Mouse (Mus musculus) forebrain, embryonic 16.5 days (tissue): Measurements from ENCODE around the gene Gm5475. TPM values are rescaled to one million over a fixed set of nuclear protein-coding genes. Genes with fewer than 3 reads are reported as not detected.
"Not testable (repeated sequence)": the region's sequence is repeated elsewhere in the genome, so short reads cannot be mapped to it uniquely, and the experiment has no call there.

Experiments used
- ATAC-seq: fragments of 200-750 bp; cut with Nextera tagmentation; 2 replicates; pipeline ENCODE4 v1.8.0; 2017; ENCODE audit warnings: mild to moderate bottlenecking, moderate library complexity
- H3K27ac ChIP-seq: fragments of 300-500 bp; sonication (generic); 2 replicates; pipeline ENCODE4 v1.5.1; 2014; ENCODE audit warnings: low read length, control low read depth
- H3K27me3 ChIP-seq: fragments of 300-500 bp; sonication (generic); replicated peaks from 2 replicates; pipeline ENCODE4 v1.6.1; 2014; ENCODE audit warnings: low read length; ENCODE audit not compliant: control insufficient read depth, insufficient read depth
- H3K36me3 ChIP-seq: fragments of 300-500 bp; sonication (generic); 2 replicates; pipeline ENCODE4 v1.6.1; 2014; ENCODE audit not compliant: control insufficient read depth, insufficient read depth
- H3K4me1 ChIP-seq: fragments of 300-500 bp; sonication (generic); replicated peaks from 2 replicates; pipeline ENCODE4 v1.6.1; 2014; ENCODE audit warnings: low read length; ENCODE audit not compliant: control insufficient read depth, insufficient read depth
- H3K4me2 ChIP-seq: fragments of 300-500 bp; sonication (generic); 2 replicates; pipeline ENCODE4 v1.6.1; 2014; ENCODE audit warnings: mild to moderate bottlenecking, low read length, control low read depth
- H3K4me3 ChIP-seq: fragments of 300-500 bp; sonication (generic); replicated peaks from 2 replicates; pipeline ENCODE4 v1.5.1; 2014; ENCODE audit warnings: mild to moderate bottlenecking, low read length, control low read depth
- H3K9ac ChIP-seq: fragments of 300-500 bp; sonication (generic); replicated peaks from 2 replicates; pipeline ENCODE4 v1.6.1; 2014; ENCODE audit warnings: low read depth, low read length, control low read depth
- H3K9me3 ChIP-seq: fragments of 300-500 bp; sonication (generic); 2 replicates; pipeline ENCODE4 v1.6.1; 2016; ENCODE audit warnings: low read length; ENCODE audit not compliant: control insufficient read depth
- WGBS: fragments of 180-500 bp; shearing (Covaris S2); extraction: QIAGEN DNeasy Blood & Tissue Kit; methylation state at CpG from one replicate; pipeline ENCODE4 v1.1.7; 2014; 5-methylcytosine and 5-hydroxymethylcytosine counted together
- polyA plus RNA-seq: library from polyadenylated mRNA; unstranded; fragments of >200 nt; fragmentation: Nextera tagmentation; extraction: Ambion mirVana; gene quantifications from 2 replicates; pipeline ENCODE4 v1.2.1, GENCODE M21; 2015

The Gm5475 gene
- 0.09 TPM in 2 replicates for polyA plus RNA-seq

- WGBS = 23% methylated on average over 3 of the region's 3 CpGs
- H3K4me1 ChIP-seq = peaks cover 27% of the 10 kb centered on the region
- H3K4me2 ChIP-seq = peak within 1 kb of the TSS; percentile 74
- H3K36me3 ChIP-seq, H3K9me3 ChIP-seq, H3K27ac ChIP-seq, ATAC-seq: not testable (repeated sequence)
- H3K27me3 ChIP-seq = peaks cover 27% of the 10 kb centered on the region
- H3K4me3 ChIP-seq = peak within 1 kb of the TSS; percentile 88
- peak within 1 kb of the TSS; percentile 85 for H3K9ac ChIP-seq
Observed at GRCm38 (mm10) chr15:100421758-100422197, at the start of gene Gm5475. Gene Gm5475 (plus strand): TSS chr15:100422147.

- WGBS = 38% methylated on average over 5 of the region's 5 CpGs
- Histone ChIP-seq H3K36me3 (no peaks in the 10 kb centered on the region), H3K9ac (no peak overlapping the region), H3K27ac (no peak overlapping the region), H3K4me2 (no peak overlapping the region), H3K4me3 (no peak overlapping the region), H3K27me3 (no peaks in the 10 kb centered on the region), H3K9me3 (no peaks in the 10 kb centered on the region), H3K4me1 (no peaks in the 10 kb centered on the region)
- ATAC-seq = no peak
Observed at GRCm38 (mm10) chr15:100375066-100375465, 46.9 kb upstream of the Gm5475 start.

- not testable (repeated sequence) for H3K27me3 ChIP-seq, H3K4me1 ChIP-seq, H3K4me2 ChIP-seq, H3K9me3 ChIP-seq, H3K27ac ChIP-seq, H3K4me3 ChIP-seq, H3K9ac ChIP-seq, H3K36me3 ChIP-seq
- WGBS = 17% methylated on average over 3 of the region's 9 CpGs
- peak; percentile 62; the same call in 1 of the 2 replicates for ATAC-seq
Observed at GRCm38 (mm10) chr15:100377847-100378505, 44.0 kb upstream of the Gm5475 start.

- Histone ChIP-seq H3K4me2 (no peak overlapping the region), H3K27ac (no peak overlapping the region), H3K4me3 (no peak overlapping the region), H3K4me1 (no peaks in the 10 kb centered on the region), H3K9me3 (no peaks in the 10 kb centered on the region), H3K9ac (no peak overlapping the region), H3K27me3 (no peaks in the 10 kb centered on the region), H3K36me3 (no peaks in the 10 kb centered on the region)
- 91% methylated on average over 8 of the region's 8 CpGs for WGBS
- no peak for ATAC-seq
Observed at GRCm38 (mm10) chr15:100379658-100380057, 42.3 kb upstream of the Gm5475 start.

GRCm38 (mm10) chr15:100380104-100380503 lies 41.8 kb upstream of the Gm5475 start:
- no peak overlapping the region for H3K4me3 ChIP-seq
- 75% methylated on average over 2 of the region's 2 CpGs for WGBS
- no peak for ATAC-seq
- no peak overlapping the region for H3K27ac ChIP-seq
- H3K4me1 ChIP-seq = no peaks in the 10 kb centered on the region
- H3K4me2 ChIP-seq = no peak overlapping the region
- H3K27me3 ChIP-seq = no peaks in the 10 kb centered on the region
- no peak overlapping the region for H3K9ac ChIP-seq
- H3K36me3 ChIP-seq = no peaks in the 10 kb centered on the region
- H3K9me3 ChIP-seq = no peaks in the 10 kb centered on the region

- no peaks in the 10 kb centered on the region for H3K9me3 ChIP-seq
- ATAC-seq = no peak
- no peak overlapping the region for H3K9ac ChIP-seq
- WGBS = 91% methylated on average over 9 of the region's 9 CpGs
- H3K4me1 ChIP-seq = no peaks in the 10 kb centered on the region
- no peak overlapping the region for H3K4me3 ChIP-seq
- no peak overlapping the region for H3K4me2 ChIP-seq
- H3K27me3 ChIP-seq = no peaks in the 10 kb centered on the region
- no peak overlapping the region for H3K27ac ChIP-seq
- H3K36me3 ChIP-seq = no peaks in the 10 kb centered on the region
Observed at GRCm38 (mm10) chr15:100385705-100386104, 36.2 kb upstream of the Gm5475 start.

- Histone ChIP-seq H3K9me3 (no peaks in the 10 kb centered on the region), H3K4me1 (no peaks in the 10 kb centered on the region), H3K9ac (no peak overlapping the region), H3K36me3 (no peaks in the 10 kb centered on the region), H3K4me3 (no peak overlapping the region), H3K27ac (no peak overlapping the region), H3K4me2 (no peak overlapping the region), H3K27me3 (no peaks in the 10 kb centered on the region)
- WGBS = 93% methylated on average over 17 of the region's 17 CpGs
- no peak for ATAC-seq
Observed at GRCm38 (mm10) chr15:100387544-100388223, 34.3 kb upstream of the Gm5475 start.

GRCm38 (mm10) chr15:100388224-100388835 lies 33.6 kb upstream of the Gm5475 start:
- Histone ChIP-seq H3K9me3 (no peaks in the 10 kb centered on the region), H3K27ac (no peak overlapping the region), H3K27me3 (no peaks in the 10 kb centered on the region), H3K4me2 (no peak overlapping the region), H3K4me1 (no peaks in the 10 kb centered on the region), H3K36me3 (no peaks in the 10 kb centered on the region; the same call in 1 of the 2 replicates), H3K9ac (no peak overlapping the region), H3K4me3 (no peak overlapping the region)
- ATAC-seq = no peak
- 92% methylated on average over 16 of the region's 16 CpGs for WGBS

- no peaks in the 10 kb centered on the region for H3K27me3 ChIP-seq
- H3K4me2 ChIP-seq = no peak overlapping the region
- WGBS = 58% methylated on average over 9 of the region's 9 CpGs
- no peaks in the 10 kb centered on the region; the same call in 1 of the 2 replicates for H3K36me3 ChIP-seq
- no peaks in the 10 kb centered on the region for H3K4me1 ChIP-seq
- no peaks in the 10 kb centered on the region for H3K9me3 ChIP-seq
- no peak overlapping the region for H3K27ac ChIP-seq
- no peak overlapping the region for H3K4me3 ChIP-seq
- H3K9ac ChIP-seq = no peak overlapping the region
- no peak for ATAC-seq
Observed at GRCm38 (mm10) chr15:100388886-100389285, 33.1 kb upstream of the Gm5475 start.
